Mouse (Mus musculus) small intestine, adult 2 months (tissue): ENCODE results near the gene Stat1.

ENCODE experiments used
- CTCF ChIP-seq: fragments of 200-500 bp; IDR thresholded peaks from 2 replicates; pipeline ENCODE4 v1.5.1; 2012; ENCODE audit warnings: low read depth, mild to moderate bottlenecking, control low read depth, inconsistent platforms, low read length, moderate library complexity, mixed read lengths; ENCODE audit not compliant: insufficient replicate concordance, insufficient read length; ENCODE audit errors: extremely low read depth
- POLR2A ChIP-seq: fragments of 200-500 bp; IDR thresholded peaks from 2 replicates; pipeline ENCODE4 v1.6.1; 2012; ENCODE audit warnings: low read depth, mild to moderate bottlenecking, control low read depth, inconsistent platforms, low read length, moderate library complexity

DNA sequence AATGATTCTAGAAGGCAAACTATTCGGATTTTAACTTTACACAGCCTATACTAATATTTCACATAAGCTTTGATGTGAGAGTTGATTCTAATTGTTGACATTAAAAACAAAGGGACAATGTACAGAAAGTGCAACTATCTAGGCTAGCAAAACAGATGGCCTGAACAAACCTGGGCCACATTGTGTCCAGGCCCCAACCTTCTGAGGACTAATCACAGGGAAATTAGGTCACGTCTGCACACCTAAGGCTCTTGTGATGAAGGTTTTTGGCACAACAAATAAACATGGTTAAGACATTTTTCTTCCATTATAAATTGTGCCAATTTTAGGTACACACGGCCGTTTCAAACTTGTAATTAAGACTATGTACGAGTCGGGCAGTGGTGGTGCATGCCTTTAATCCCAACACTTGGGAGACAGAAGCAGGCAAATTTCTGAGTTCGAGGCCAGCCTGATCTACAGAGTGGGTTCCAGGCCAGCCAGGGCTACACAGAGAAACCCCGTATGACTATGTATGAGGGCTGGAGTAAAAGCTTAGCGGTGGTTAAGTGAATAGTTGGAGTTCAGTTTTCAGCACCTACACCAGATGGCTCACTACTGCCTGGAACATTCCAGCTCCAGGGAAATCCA is 60.8 kb downstream of the Stat1 start:
- TF ChIP-seq CTCF, result no peak
- TF ChIP-seq POLR2A, result no peak
